Mouse (Mus musculus) lung, postnatal 14 days (tissue): ENCODE measurements at regions not wholly inside any gene's neighbourhood (a gene's known extent, or its start where the extent isn't known, plus 50 kb on each side); places are given as distances from the start of the nearest gene placed in this dataset.

Experiments used
- DNase-seq: peaks from one replicate; pipeline ENCODE4 v3.0.0; 2021

- peak; percentile 79 for DNase-seq
These were observed 70.5 kb upstream of the Zfp217 start for GRCm38 (mm10) chr2:170218230-170219044.

GRCm38 (mm10) chr2:170216311-170216710, 68.4 kb upstream of the Zfp217 start:
- DNase-seq: no peak

- DNase-seq: peak; percentile 85
These were observed 61.2 kb upstream of the Zfp217 start for GRCm38 (mm10) chr2:170209121-170209520.

- no peak for DNase-seq
These were observed 60.0 kb upstream of the Zfp217 start for GRCm38 (mm10) chr2:170207878-170208277.

GRCm38 (mm10) chr2:170207395-170207794, 59.5 kb upstream of the Zfp217 start:
- DNase-seq: no peak

GRCm38 (mm10) chr2:170206870-170207269, 59.0 kb upstream of the Zfp217 start:
- DNase-seq: no peak

- no peak for DNase-seq
These were observed 58.5 kb upstream of the Zfp217 start for GRCm38 (mm10) chr2:170206442-170206754.

GRCm38 (mm10) chr2:170205591-170206441, 57.9 kb upstream of the Zfp217 start:
- DNase-seq: no peak

- no peak for DNase-seq
These were observed 57.0 kb upstream of the Zfp217 start for GRCm38 (mm10) chr2:170204768-170205514.

GRCm38 (mm10) chr2:170203496-170203895, 55.6 kb upstream of the Zfp217 start:
- no peak for DNase-seq

- DNase-seq: no peak
These were observed 54.0 kb upstream of the Zfp217 start for GRCm38 (mm10) chr2:170201816-170202371.
